Mouse (Mus musculus) hindbrain, embryonic 11.5 days (tissue): ENCODE data around the gene Pi4kb. TPM values are rescaled to one million over a fixed set of nuclear protein-coding genes. Genes with fewer than 3 reads are reported as not detected.
"Not testable (repeated sequence)": the region's sequence is repeated elsewhere in the genome, so short reads cannot be mapped to it uniquely, and the experiment has no call there.

Experiments
- ATAC-seq: fragments of 200-750 bp; cut with Nextera tagmentation; 2 replicates; pipeline ENCODE4 v1.8.0; 2017; ENCODE audit warnings: mild to moderate bottlenecking, moderate TSS enrichment, moderate library complexity; ENCODE audit not compliant: low FRiP score
- DNase-seq: peaks from one replicate; pipeline ENCODE4 v3.0.0-alpha.2; 2015; ENCODE audit warnings: low spot score
- H3K27ac ChIP-seq: fragments of 300-500 bp; sonication (generic); 2 replicates; pipeline ENCODE4 v1.5.1; 2014; ENCODE audit warnings: mild to moderate bottlenecking, low read depth, low read length
- H3K27me3 ChIP-seq: fragments of 300-500 bp; sonication (generic); 2 replicates; pipeline ENCODE4 v1.6.1; 2014; ENCODE audit warnings: mild to moderate bottlenecking, low read length, moderate library complexity, mixed read lengths; ENCODE audit not compliant: control insufficient read depth, insufficient read depth
- H3K36me3 ChIP-seq: fragments of 300-500 bp; sonication (generic); 2 replicates; pipeline ENCODE4 v1.6.1; 2014; ENCODE audit warnings: mild to moderate bottlenecking, low read length, moderate library complexity, mixed read lengths; ENCODE audit not compliant: control insufficient read depth, insufficient read depth
- H3K4me1 ChIP-seq: fragments of 300-500 bp; sonication (generic); replicated peaks from 2 replicates; pipeline ENCODE4 v1.6.1; 2014; ENCODE audit warnings: low read length, mixed read lengths; ENCODE audit not compliant: control insufficient read depth, insufficient read depth
- H3K4me2 ChIP-seq: fragments of 300-500 bp; sonication (generic); replicated peaks from 2 replicates; pipeline ENCODE4 v1.6.1; 2014; ENCODE audit warnings: mild to moderate bottlenecking, low read depth, low read length
- H3K4me3 ChIP-seq: fragments of 300-500 bp; sonication (generic); 2 replicates; pipeline ENCODE4 v1.5.1; 2014; ENCODE audit warnings: low read depth, low read length
- H3K9ac ChIP-seq: fragments of 300-500 bp; sonication (generic); 2 replicates; pipeline ENCODE4 v1.6.1; 2014; ENCODE audit warnings: low read depth, low read length
- H3K9me3 ChIP-seq: fragments of 300-500 bp; sonication (generic); 2 replicates; pipeline ENCODE4 v1.6.1; 2016; ENCODE audit warnings: low read length; ENCODE audit not compliant: control insufficient read depth
- WGBS: fragments of 180-500 bp; shearing (Covaris S2); extraction: QIAGEN DNeasy Blood & Tissue Kit; methylation state at CpG from one replicate; pipeline ENCODE4 v1.1.7; 2014; 5-methylcytosine and 5-hydroxymethylcytosine counted together
- polyA plus RNA-seq: library from polyadenylated mRNA; unstranded; fragments of >200 nt; fragmentation: Nextera tagmentation; extraction: Ambion mirVana; gene quantifications from 2 replicates; pipeline ENCODE4 v1.2.1, GENCODE M21; 2014

Pi4kb gene
- polyA plus RNA-seq, 1 experiment from 2014 or later: 22.1 TPM

- not testable (repeated sequence) for ATAC-seq, H3K27me3 ChIP-seq, H3K9me3 ChIP-seq, H3K27ac ChIP-seq, H3K4me3 ChIP-seq, DNase-seq, H3K4me1 ChIP-seq, H3K4me2 ChIP-seq, H3K36me3 ChIP-seq, H3K9ac ChIP-seq
- WGBS: 93% methylated on average over 3 of the region's 3 CpGs
These were observed 40.0 kb upstream of the Pi4kb start for GRCm38 (mm10) chr3:94934564-94934963.

- H3K27me3 ChIP-seq, H3K9ac ChIP-seq, ATAC-seq, H3K4me3 ChIP-seq, H3K4me2 ChIP-seq, H3K36me3 ChIP-seq, DNase-seq, H3K9me3 ChIP-seq, H3K4me1 ChIP-seq, H3K27ac ChIP-seq: not testable (repeated sequence)
- WGBS: 94% methylated on average over 3 of the region's 3 CpGs
These were observed 39.2 kb upstream of the Pi4kb start for GRCm38 (mm10) chr3:94935332-94935731.

DNA sequence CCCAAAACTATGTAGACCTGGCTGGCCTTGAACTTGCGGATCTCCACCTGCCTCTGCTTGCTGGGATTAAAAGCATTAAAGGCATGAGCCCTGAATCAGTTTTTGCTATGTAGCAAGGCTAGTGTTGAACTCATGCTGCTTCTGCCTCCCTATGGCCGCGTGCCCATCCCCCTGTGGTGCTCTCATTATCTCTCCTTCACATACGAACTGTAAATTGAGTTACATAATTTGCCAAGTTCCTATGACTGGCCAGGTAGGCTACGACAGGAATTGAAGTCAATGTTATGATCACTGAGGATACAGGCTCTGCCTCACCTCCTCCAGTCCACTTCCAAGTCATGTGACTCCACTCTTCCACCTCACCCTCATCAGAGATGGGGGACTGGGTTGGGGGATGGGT is 38.4 kb upstream of the Pi4kb start:
- H3K36me3 ChIP-seq, H3K4me2 ChIP-seq, H3K4me1 ChIP-seq, H3K27ac ChIP-seq, H3K9me3 ChIP-seq, H3K9ac ChIP-seq, ATAC-seq, DNase-seq, H3K27me3 ChIP-seq, H3K4me3 ChIP-seq: not testable (repeated sequence)
- WGBS: 78% methylated on average over 5 of the region's 5 CpGs

DNA sequence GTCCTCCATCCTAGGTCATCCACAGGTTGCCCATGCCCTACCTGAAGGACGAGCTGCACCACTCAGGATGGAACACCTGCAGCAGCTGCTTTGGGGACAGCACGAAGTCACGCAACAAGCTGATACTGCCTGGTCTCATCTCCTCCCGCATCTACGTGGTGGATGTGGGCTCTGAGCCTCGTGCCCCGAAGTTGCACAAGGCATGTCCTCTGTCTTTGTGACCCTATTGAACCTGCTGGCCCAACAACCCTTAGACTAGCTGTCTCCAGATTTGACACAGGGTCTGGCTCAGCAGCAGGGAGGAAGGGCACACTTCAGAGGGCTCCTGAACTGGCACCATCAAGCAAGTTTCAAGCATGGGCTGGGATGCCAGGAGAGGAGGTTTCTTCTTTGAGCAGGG is 37.3 kb upstream of the Pi4kb start:
- WGBS: 91% methylated on average over 6 of the region's 7 CpGs
- not testable (repeated sequence) for H3K36me3 ChIP-seq, ATAC-seq, DNase-seq, H3K4me3 ChIP-seq, H3K4me2 ChIP-seq, H3K4me1 ChIP-seq, H3K9ac ChIP-seq, H3K9me3 ChIP-seq, H3K27ac ChIP-seq, H3K27me3 ChIP-seq

- DNase-seq, ATAC-seq, H3K27ac ChIP-seq, H3K4me2 ChIP-seq, H3K27me3 ChIP-seq, H3K4me1 ChIP-seq, H3K9me3 ChIP-seq, H3K9ac ChIP-seq, H3K4me3 ChIP-seq, H3K36me3 ChIP-seq: not testable (repeated sequence)
- WGBS: 69% methylated on average over 8 of the region's 9 CpGs
These were observed 34.5 kb upstream of the Pi4kb start for GRCm38 (mm10) chr3:94940033-94940432.

- H3K36me3 ChIP-seq, H3K9me3 ChIP-seq, H3K4me1 ChIP-seq, H3K4me3 ChIP-seq, H3K27ac ChIP-seq, DNase-seq, H3K4me2 ChIP-seq, H3K9ac ChIP-seq, H3K27me3 ChIP-seq, ATAC-seq: not testable (repeated sequence)
- WGBS: 86% methylated on average over 9 of the region's 9 CpGs
These were observed 32.1 kb upstream of the Pi4kb start for GRCm38 (mm10) chr3:94942211-94942967.

DNA sequence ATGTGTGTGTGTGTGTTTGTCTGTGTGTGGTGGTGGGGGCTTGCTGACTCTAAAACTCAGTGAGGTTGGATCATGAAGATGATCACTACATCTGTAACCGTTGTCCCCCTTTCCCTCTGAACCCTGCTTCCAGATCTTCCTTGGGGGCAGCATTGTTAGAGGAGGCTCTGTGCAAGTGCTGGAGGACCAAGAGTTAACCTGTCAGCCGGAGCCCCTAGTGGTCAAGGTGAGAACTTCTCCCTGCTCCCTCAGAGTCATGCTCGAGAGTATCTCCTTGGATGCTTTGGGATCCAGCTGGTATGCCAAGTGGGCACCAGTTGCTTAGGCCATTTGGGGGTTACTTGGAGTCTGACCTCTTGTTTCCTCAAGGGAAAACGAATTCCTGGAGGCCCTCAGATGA is 30.8 kb upstream of the Pi4kb start:
- not testable (repeated sequence) for H3K36me3 ChIP-seq, H3K27me3 ChIP-seq, H3K4me1 ChIP-seq, H3K9ac ChIP-seq, ATAC-seq, DNase-seq, H3K4me2 ChIP-seq, H3K9me3 ChIP-seq, H3K27ac ChIP-seq, H3K4me3 ChIP-seq
- 24% methylated on average over 3 of the region's 4 CpGs for WGBS

GRCm38 (mm10) chr3:94948066-94948614 is 26.4 kb upstream of the Pi4kb start:
- no peaks in the 10 kb centered on the region for H3K9me3 ChIP-seq
- no peak overlapping the region for H3K9ac ChIP-seq
- no peak overlapping the region for H3K4me3 ChIP-seq
- H3K4me1 ChIP-seq: no peaks in the 10 kb centered on the region; the same call in 1 of the 2 replicates
- H3K4me2 ChIP-seq: no peak overlapping the region
- WGBS: 69% methylated on average over 3 of the region's 3 CpGs
- no peaks in the 10 kb centered on the region for H3K36me3 ChIP-seq
- DNase-seq (no peak), ATAC-seq (no peak)
- no peaks in the 10 kb centered on the region for H3K27me3 ChIP-seq
- H3K27ac ChIP-seq: no peak overlapping the region

- no peak for DNase-seq
- WGBS: 87% methylated on average over 3 of the region's 3 CpGs
- no peaks in the 10 kb centered on the region for H3K27me3 ChIP-seq
- no peak overlapping the region for H3K4me3 ChIP-seq
- H3K36me3 ChIP-seq: no peaks in the 10 kb centered on the region
- H3K4me2 ChIP-seq: no peak overlapping the region
- no peak for ATAC-seq
- H3K9me3 ChIP-seq: no peaks in the 10 kb centered on the region
- H3K27ac ChIP-seq: no peak overlapping the region
- H3K9ac ChIP-seq: no peak overlapping the region
- no peaks in the 10 kb centered on the region; the same call in 1 of the 2 replicates for H3K4me1 ChIP-seq
These were observed 24.9 kb upstream of the Pi4kb start for GRCm38 (mm10) chr3:94949645-94950044.
